Mouse (Mus musculus) heart, postnatal 36 days (tissue): Measurements from ENCODE around the gene Prmt9. TPM values are rescaled to one million over a fixed set of nuclear protein-coding genes. Genes with fewer than 3 reads are reported as not detected.

Experiments used
- DNase-seq, 2 experiments: peaks; one replicate each; pipeline ENCODE4 v3.0.0; 2021 to 2022
- intact Hi-C: fragments of 180-260 bp; cut with DNase I; formaldehyde crosslinking; loops from one replicate; pipeline ENCODE4 v1.15.1; 2025
- total RNA-seq, 2 experiments: library from RNA; stranded (reverse); gene quantifications; 2 replicates each; pipeline ENCODE4 v1.2.3; 2021

Gene Prmt9
- total RNA-seq, 2 experiments from 2014 or later, result 11.7 TPM

- intact Hi-C loops, result loop anchor here (2.0 kb wide), 1 partner anchor 106 kb away; no protein-coding TSS in a partner anchor
- no peak for DNase-seq
These were observed 24.3 kb upstream of the Prmt9 start for GRCm38 (mm10) chr8:77524906-77525305.

DNA sequence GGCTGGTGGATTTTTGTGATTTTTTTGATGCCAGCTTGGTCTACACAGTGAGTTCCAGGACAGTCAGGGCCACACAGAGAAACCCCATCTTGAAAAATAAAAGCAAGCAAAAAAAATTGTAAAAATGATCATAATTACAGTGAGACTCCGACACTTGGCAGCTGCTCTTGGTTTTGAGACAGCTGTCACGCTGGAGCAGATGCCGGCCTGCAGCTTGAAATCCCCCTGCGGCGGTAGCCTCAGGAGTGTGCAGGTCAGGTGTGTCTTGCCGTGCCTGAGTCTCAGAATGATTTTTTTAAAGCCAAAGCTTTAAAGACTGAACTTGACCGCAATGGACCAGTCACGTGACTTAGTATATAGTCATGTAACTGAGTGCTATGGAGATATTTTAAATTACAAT lies 23.1 kb upstream of the Prmt9 start:
- intact Hi-C loops, result no loop called here
- DNase-seq, result no peak

DNA sequence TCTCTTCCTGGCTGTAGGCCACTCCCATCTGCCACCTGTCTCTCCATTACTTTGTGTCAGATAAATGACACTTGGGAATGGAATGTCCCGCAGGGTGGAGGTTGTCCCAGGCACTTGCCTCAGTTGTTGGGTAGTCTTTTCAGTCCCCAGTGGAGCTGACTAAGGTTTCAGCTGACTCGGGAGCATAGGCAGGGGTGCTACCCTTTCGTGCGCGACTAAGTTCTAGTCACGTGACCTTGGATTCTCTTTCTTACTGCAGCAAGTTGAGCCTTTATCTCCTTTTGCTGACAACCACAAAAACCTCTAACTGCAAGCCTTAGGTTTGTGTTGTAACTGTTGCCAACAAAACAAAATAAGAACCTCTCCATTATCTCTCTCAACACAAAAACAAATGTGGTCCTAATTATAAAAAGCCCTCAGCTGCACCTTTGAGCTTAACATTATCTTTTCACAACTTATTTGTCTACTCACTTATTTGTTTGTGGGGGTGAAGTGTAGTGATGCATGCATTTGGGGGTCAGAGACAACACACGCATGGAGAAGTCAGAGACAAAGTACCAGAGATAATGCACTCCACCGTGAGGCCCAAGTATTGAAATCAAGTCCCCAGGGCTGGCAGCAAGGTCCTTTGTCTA lies 14.7 kb upstream of the Prmt9 start:
- DNase-seq, result no peak
- intact Hi-C loops, result no loop called here

- intact Hi-C loops, result loop anchor here (1.0 kb wide), 1 partner anchor 116 kb away; no protein-coding TSS in a partner anchor
- peak; percentile 35 to 55 for DNase-seq
These were observed 14.1 kb upstream of the Prmt9 start for GRCm38 (mm10) chr8:77535026-77535595.

GRCm38 (mm10) chr8:77536821-77537220 lies 12.4 kb upstream of the Prmt9 start:
- DNase-seq, result no peak
- intact Hi-C loops, result no loop called here

DNA sequence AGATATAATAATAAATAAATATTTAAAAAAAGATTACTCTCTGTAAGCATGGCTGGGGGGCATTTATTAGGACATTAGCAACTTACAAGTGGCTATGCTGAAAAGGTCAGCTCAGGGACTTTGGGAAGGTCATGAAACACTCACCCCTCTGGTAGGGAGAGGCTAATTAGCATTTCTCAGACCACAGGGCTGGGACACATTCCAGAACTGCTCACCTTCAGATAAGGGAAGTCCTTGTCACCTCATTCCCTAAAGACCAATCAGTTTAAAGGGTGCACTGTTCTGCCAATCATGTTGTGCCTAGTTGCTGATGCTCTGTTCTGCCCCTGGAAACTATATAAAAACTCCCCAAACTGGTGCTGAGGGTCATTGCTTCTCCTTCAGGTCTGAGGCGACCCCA lies 10.9 kb upstream of the Prmt9 start:
- intact Hi-C loops, result no loop called here
- no peak for DNase-seq

DNA sequence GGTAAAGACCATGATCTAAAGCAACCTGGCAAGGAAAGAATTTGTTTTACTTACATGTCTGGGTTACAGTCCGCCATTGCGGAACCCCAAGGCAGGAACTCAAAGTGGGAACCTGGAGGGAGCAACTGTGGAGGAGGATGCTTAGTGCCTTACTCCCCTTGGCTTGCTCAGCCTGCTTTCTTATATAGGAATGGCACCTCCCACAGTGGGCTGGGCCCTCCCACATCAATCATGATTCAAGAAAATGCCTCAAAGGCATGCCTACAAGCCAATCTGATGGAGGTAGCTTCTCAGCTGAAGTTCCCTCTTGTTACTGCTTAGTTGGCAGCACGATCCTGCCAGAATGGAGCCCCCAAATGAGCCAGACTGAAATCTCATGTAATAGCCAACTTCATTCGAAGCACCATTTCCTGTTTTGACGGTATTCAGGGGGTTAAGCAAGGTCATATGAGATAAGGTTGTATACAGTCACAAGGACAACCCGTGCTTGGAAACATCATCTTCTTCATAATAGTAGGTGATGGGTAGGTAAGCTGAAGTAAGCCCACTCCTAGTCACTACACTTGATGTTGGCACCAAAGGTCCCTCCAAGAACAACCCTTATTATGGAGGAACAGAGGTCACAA lies 5.9 kb upstream of the Prmt9 start:
- no peak for DNase-seq
- intact Hi-C loops, result no loop called here

DNA sequence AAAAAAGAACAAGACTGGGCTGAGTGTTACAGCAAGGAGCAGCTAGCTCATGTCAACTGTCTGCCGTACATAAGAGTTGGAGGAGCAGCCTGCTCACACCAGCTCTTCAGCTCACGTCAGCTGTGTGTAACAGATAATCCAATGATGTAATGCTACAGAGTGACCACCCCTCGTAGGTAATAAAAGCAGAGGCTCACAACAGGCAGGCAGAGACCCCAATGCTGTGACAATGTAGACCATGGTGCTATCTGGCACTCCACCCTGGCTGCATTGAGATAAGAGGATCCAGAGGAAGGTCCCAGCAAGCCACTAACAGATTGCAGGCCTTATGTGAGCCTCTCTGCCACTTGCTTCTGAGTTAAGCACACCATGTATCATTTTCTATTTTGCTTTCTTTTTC lies 4.8 kb upstream of the Prmt9 start:
- intact Hi-C loops, result no loop called here

DNA sequence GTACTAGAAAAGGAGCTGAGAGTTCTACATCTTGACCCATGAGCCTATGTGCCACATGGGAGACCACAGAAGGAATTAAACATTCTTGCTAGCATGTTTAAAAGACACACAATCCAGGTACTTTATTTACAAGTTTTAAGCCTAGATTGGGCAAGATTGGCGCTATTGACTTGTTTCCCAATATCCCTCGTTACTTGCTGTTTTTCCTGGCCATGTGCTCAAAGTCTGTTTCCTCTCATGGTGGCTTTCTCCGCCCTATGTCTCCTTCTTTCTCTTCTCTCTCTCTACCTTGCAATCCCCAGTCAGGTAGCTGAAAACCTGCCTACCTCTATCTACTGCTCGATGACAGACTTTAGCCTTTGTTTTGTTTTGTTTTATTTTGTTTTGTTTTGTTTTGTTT lies 3.6 kb upstream of the Prmt9 start:
- intact Hi-C loops, result no loop called here
- no peak for DNase-seq

More for the DNA sequence above, 4.8 kb upstream of the Prmt9 start:
- no peak for DNase-seq

GRCm38 (mm10) chr8:77549881-77550580 lies 834 bp downstream of the Prmt9 start:
- intact Hi-C loops, result loop anchor here (2.0 kb wide), 1 partner anchor 33 kb away; the partner anchor contains the start of gene Arhgap10
- peak in 1 of 2 experiments; percentile 13 for DNase-seq

- intact Hi-C loops, result no loop called here
- no peak for DNase-seq
These were observed 3.3 kb downstream of the Prmt9 start for GRCm38 (mm10) chr8:77552491-77552890.

GRCm38 (mm10) chr8:77561441-77561840 lies 12.2 kb downstream of the Prmt9 start:
- no peak for DNase-seq
- intact Hi-C loops, result no loop called here

- DNase-seq, result no peak
- intact Hi-C loops, result no loop called here
These were observed 25.0 kb downstream of the Prmt9 start for GRCm38 (mm10) chr8:77574229-77574628.

GRCm38 (mm10) chr8:77577674-77578073 lies 28.5 kb downstream of the Prmt9 start:
- intact Hi-C loops, result no loop called here
- DNase-seq, result no peak

DNA sequence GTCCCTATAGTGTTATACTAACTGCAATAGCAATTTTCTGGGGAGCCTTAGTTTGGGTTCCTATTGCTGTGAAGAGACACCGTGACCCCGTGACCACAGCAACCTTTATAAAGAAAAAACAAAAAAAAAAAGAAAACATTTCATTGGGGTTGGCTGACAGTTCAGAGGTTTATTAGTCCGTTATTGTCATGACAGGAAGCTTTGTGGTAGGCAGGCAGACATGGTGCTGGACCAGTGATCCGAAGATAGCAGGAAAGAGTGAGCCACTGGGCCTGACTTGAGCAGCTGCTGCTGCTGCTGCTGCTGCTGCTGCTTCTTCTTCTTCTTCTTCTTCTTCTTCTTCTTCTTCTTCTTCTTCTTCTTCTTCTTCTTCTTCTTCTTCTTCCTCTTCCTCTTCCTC lies 35.0 kb downstream of the Prmt9 start:
- intact Hi-C loops, result no loop called here
- no peak for DNase-seq

DNA sequence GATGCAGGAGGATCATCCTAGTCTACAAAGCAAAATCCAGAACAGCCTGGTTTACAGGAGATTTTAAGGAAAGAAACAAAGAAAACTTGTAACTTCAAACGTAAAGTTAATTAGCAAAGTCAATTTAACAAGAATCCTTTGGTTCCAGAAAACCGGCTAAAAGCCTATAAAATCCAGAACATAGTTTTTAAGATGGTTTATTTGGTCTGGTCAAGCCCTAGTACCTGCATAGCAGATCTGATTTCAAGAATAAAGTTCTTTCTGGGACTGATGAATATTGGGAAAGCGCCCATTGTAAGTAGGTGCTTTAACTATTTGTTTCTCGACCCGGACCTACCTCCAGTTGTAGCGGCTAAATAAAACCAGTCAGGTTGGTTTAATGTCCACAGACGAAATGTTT lies 60.4 kb downstream of the Prmt9 start:
- no peak for DNase-seq
- intact Hi-C loops, result loop anchor here (10.0 kb wide), 1 partner anchor 195 kb away; no protein-coding TSS in a partner anchor

GRCm38 (mm10) chr8:77610374-77610969 lies 61.3 kb downstream of the Prmt9 start, which contains the start of gene Tmem184c:
Gene Tmem184c (minus strand): TSS chr8:77610698.
- intact Hi-C loops, result loop anchor here (10.0 kb wide), 1 partner anchor 196 kb away; no protein-coding TSS in a partner anchor
- DNase-seq, result peak; percentile 97 to 99

DNA sequence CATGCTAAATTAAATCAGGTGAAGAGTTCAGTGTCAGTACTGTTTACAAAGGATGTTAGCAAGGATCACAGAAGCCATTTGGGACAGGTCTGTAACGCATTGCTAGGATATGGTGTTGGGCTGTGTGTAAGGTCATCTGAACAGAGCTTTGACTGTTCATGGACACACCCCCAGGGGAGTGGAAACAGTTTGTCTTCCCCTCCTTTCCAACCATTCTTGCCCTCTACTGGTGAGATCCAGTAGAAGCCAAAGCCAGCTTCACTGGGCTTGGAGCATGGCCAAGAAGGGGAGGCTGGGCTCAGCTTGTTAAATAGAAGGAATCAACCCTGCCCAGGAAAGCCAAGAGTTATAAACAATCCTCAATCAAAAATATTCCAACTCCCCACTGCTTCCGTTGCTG lies 68.7 kb downstream of the Prmt9 start:
- intact Hi-C loops, result loop anchor here (10.0 kb wide), 1 partner anchor 203 kb away; no protein-coding TSS in a partner anchor
- peak; percentile 22 to 35 for DNase-seq

DNA sequence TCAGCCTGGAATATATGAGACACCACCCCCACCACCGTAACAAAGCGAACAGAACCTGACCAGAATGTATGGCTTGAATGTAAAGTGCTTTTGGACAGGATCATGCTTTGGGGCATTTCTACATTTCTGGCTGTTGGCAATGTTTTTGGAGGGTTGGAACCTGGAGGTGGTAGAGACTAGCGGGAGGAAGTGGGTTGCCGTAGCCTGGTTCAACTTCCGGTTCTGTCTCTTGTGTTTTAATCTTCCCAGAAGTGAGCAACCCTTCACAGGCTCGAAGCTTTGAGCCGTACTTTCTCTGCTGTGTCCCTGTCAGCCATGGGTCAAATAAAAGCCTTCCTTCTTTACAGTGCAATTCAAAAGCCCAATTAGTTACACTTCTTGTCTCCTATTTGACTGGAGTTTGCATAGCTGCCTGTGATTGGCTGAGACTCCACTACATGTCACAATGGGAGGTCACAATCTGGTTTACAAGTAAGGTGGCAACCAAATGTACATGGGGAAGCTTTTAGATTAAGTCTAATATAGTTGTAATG lies 74.5 kb downstream of the Prmt9 start:
- DNase-seq, result no peak
- intact Hi-C loops, result no loop called here

DNA sequence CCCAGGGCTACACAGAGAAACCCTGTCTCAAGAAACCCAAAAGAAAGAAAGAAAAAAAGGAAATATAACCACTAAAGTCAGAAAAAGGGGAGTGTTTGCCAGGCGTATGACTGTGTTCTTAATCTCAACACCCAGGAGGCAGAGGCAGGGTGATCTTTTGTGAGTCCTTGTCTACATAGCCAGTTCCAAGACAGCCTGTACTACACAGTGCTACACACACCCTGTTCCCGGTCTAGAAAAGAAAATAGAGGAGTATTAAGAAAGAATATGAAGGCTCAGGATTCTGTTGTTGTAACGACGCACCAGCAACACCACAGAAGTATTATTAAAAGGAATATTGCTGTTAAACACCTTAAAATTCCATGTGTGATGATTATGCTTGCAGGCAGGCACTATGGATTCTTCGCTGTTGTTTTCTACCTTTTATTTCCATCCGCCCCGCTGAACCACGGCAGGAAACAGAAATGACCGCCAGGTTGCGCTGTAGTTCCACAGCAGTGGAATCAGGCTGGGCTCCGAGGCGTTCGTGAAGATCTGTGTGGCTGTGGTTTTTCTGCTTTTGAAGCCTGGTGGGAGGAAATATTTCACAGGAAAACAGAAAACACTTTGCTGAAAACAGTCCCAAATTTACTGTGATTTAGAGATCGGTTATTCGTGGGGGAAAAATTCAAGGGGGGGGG lies 80.8 kb downstream of the Prmt9 start:
- intact Hi-C loops, result loop anchor here (1.0 to 5.0 kb wide), 3 partner anchors 92 to 421 kb away; partner anchors contain the start of gene Ednra
- DNase-seq, result peak; percentile 79 to 86
